Mouse (Mus musculus) megakaryocyte, embryonic 14.5 days (primary cell): ENCODE data around the gene Akap1.

ENCODE experiments used
- FLI1 ChIP-seq: IDR thresholded peaks from 2 replicates; pipeline ENCODE4 v1.6.1; 2012; ENCODE audit warnings: low read length, inconsistent platforms, mixed read lengths
- GATA1 ChIP-seq: IDR thresholded peaks from 3 replicates; pipeline ENCODE4 v1.6.1; 2012; ENCODE audit warnings: mixed read lengths, low read length, inconsistent platforms, borderline replicate concordance

DNA sequence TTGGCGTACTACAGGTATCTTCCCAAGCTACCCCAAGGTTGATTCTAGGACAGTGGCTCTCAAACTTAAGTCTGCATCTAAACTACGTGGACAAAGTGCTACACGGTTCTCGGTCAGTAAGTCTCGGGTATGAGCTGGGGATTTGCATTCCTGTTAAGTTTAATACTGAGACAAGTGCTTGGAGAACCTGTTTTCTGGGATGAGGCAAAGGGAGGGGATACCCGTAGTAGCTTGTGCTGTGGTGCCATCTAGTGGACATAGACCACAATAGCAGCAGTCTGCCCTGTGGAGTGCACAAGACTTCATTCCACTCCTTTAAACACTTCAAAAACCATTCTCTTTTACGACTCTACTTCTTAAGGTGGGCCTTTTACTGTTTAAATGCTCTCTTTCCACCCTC, 41.4 kb downstream of the Akap1 start:
- no peak for TF ChIP-seq GATA1
- TF ChIP-seq FLI1, result no peak
